Mouse (Mus musculus) stomach, adult 2 months (tissue): ENCODE results near the gene Rps15a. TPM values are rescaled to one million over a fixed set of nuclear protein-coding genes. Genes with fewer than 3 reads are reported as not detected.

Experiments used
- polyA plus RNA-seq: library from polyadenylated mRNA; depleted of rRNA; stranded (reverse); fragments of >200 nt; gene quantifications from 2 replicates; pipeline ENCODE4 v1.2.3, GENCODE M21; 2012; rRNA removed

Gene Rps15a
- polyA plus RNA-seq, result 42.2 and 73.7 TPM in 2 replicates

DNA sequence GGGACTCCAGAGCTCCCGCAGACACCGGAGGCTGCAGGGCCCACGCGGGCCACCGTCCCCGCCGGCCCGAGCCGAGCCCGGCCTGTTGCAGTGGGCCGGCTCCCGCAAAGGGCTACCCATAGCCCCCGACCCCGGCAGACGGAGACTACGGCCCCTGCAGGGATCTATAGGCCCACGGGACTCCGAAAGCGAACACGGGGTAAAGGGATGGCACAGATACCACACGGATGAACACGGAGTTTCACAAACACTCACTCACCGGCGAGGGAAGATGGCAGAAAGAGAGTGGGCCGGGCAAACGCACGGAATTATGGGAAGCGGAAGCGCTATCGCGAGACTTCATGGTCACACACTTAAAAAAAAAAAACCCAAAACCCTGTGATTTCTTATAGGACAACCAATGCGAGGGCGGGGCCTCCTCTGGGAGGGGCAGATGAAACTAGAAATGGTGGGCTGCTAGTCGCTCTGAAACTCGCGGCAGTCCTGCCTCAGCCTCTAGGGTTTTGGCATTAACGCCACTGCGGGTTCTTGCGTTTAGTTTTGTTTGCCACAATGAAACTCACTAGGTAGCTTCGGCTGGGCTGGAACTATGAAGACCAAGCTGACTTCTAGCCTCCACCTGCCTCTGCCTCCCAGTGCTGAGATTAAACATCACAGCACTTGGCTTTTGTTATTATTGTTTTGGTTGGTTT, at the start of gene Rps15a:
Rps15a (minus strand) TSS at position 312 of the 692 bp plus-strand sequence.

DNA sequence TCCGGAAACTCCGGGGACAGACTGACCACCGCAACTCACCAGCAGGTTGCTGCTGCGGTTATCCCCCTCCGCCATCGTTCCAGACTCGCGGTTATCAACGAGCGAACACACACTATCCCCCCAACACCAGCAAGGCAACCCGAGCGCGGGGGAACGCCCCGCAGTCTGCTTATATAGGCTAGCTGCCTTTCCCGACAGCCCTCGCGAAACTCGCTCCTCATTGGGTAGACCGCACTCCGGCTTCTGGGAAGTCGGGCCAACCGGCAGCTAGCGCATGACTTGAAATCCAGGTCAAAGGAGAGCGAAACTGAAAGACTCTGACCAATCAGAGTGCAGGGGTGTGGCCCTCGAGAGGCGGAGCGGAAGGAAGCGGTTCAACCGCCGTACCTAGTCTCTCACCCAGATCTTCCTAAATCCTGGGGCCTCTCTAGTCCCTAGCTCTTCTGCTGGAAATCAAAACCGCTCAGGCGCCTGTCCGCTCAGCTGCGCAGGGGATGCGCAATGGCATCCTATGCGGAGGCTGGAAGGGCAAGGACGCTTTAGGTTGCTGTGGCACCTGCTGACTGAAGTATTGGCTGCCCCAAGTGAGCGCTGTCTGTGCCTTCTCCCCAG, 13.5 kb upstream of the Rps15a start, which contains the start of gene Arl6ip1:
Arl6ip1 (minus strand) TSS at position 233 of the 612 bp plus-strand sequence.

Other genes starting within 250 kb of the Rps15a start
- 7.3 and 8.5 TPM in 2 replicates for gene Arl6ip1, start 13.5 kb upstream of the Rps15a start, polyA plus RNA-seq
- gene Smg1, start 127.5 kb upstream of the Rps15a start, polyA plus RNA-seq, result 3.7 and 3.9 TPM in 2 replicates